Mouse (Mus musculus): ENCODE data around the gene Ldb1. TPM values are rescaled to one million over a fixed set of nuclear protein-coding genes. Genes with fewer than 3 reads are reported as not detected.
A peak's percentile ranks its signal among the peaks of the same experiment; 100 is the strongest.

Gene Ldb1
- polyA plus RNA-seq, 1 experiment from 2014 or later: 50.6 TPM

DNA sequence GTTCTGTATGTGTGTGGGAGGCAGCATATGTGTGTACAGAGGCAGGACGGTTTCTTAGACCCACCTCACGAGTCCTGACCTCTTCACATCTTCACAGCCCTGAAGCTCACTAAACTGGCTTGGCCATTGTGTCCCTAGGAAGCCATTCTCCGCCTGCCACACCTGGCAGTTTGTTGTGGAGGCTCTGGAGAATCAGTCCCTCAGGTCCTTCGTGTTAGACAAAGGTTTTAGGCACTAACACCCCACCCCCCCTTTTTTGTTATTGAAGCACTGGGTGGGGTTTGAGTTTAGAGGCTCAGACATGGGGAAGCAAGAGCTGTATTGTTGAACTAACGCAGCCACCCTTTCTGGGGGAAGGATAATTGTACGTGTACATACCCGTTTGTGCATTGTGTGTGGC lies 28.3 kb upstream of the Ldb1 start:
- WGBS: 86% methylated on average over 7 of the region's 7 CpGs
- Histone ChIP-seq H3K9ac (ENCODE audit: low read depth, low read length) (no peak overlapping the region), H3K4me1 (ENCODE audit: control insufficient read depth, insufficient read depth, low read depth, low read length) (peaks cover 17% of the 10 kb centered on the region), H3K27ac (ENCODE audit: low read depth, low read length) (no peak overlapping the region), H3K36me3 (ENCODE audit: control insufficient read depth, insufficient read depth, low read length) (peaks cover 9% of the 10 kb centered on the region), H3K27me3 (replicated peaks; ENCODE audit: control insufficient read depth, insufficient read depth, low read length) (no peaks in the 10 kb centered on the region), H3K4me2 (ENCODE audit: low read length) (no peak overlapping the region), H3K4me3 (ENCODE audit: low read length) (no peak overlapping the region), H3K9me3 (ENCODE audit: control insufficient read depth, low read length) (no peaks in the 10 kb centered on the region)
- no peak for ATAC-seq

DNA sequence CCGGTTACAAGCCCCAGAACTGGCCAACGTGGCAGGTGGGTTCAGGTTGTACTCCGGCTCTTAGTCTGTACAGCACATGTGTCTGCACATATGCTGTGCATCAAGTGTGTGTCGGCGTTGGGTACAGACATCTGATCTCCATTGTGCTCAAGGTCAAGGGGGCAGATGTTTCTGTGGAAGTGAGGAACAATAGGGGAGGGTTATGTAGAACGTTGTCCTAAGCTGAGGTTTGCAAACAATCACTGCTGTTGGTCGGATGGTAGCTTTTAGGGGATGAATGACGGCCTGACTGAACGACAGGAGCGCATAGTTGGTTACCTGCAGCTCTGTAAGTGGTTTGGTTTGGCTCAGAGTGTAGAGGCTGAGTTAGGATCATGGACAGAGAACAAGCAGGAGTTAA lies 23.0 kb upstream of the Ldb1 start:
- H3K4me3 ChIP-seq (ENCODE audit: low read length): no peak overlapping the region
- ATAC-seq: no peak
- peaks cover 39% of the 10 kb centered on the region for H3K36me3 ChIP-seq (ENCODE audit: control insufficient read depth, insufficient read depth, low read length)
- no peak overlapping the region for H3K27ac ChIP-seq (ENCODE audit: low read depth, low read length)
- 75% methylated on average over 10 of the region's 10 CpGs for WGBS
- H3K9me3 ChIP-seq (ENCODE audit: control insufficient read depth, low read length): no peaks in the 10 kb centered on the region
- no peaks in the 10 kb centered on the region for H3K4me1 ChIP-seq (ENCODE audit: control insufficient read depth, insufficient read depth, low read depth, low read length)
- no peak overlapping the region for H3K9ac ChIP-seq (ENCODE audit: low read depth, low read length)
- H3K27me3 ChIP-seq (replicated peaks; ENCODE audit: control insufficient read depth, insufficient read depth, low read length): no peaks in the 10 kb centered on the region
- H3K4me2 ChIP-seq (ENCODE audit: low read length): no peak overlapping the region

DNA sequence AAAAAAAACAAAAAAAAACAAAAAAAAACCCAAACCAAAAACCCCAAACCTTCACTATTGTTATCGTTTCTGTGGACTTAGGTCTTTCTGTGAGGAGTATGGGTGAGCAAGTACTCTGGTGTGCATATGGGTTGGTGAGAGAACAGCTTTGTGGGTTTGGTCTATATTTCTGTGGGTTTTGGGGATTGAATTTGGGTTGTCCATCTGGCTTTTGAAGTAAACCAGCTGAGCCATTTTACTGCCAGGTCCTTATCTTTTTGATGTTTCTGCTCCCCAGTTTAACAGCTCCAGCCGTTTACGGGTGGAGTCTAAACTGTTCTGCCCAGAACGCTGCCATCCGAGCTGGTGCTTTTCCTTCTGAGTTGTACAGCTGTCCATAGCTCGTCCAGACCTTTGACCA lies 15.8 kb upstream of the Ldb1 start:
- Histone ChIP-seq H3K27ac (ENCODE audit: low read depth, low read length) (no peak overlapping the region), H3K4me2 (ENCODE audit: low read length) (no peak overlapping the region), H3K27me3 (replicated peaks; ENCODE audit: control insufficient read depth, insufficient read depth, low read length) (no peaks in the 10 kb centered on the region), H3K4me1 (ENCODE audit: control insufficient read depth, insufficient read depth, low read depth, low read length) (peaks cover 11% of the 10 kb centered on the region), H3K36me3 (ENCODE audit: control insufficient read depth, insufficient read depth, low read length) (peaks cover 30% of the 10 kb centered on the region), H3K4me3 (ENCODE audit: low read length) (no peak overlapping the region), H3K9me3 (ENCODE audit: control insufficient read depth, low read length) (no peaks in the 10 kb centered on the region), H3K9ac (ENCODE audit: low read depth, low read length) (no peak overlapping the region)
- no peak for ATAC-seq
- WGBS: 83% methylated on average over 6 of the region's 6 CpGs

DNA sequence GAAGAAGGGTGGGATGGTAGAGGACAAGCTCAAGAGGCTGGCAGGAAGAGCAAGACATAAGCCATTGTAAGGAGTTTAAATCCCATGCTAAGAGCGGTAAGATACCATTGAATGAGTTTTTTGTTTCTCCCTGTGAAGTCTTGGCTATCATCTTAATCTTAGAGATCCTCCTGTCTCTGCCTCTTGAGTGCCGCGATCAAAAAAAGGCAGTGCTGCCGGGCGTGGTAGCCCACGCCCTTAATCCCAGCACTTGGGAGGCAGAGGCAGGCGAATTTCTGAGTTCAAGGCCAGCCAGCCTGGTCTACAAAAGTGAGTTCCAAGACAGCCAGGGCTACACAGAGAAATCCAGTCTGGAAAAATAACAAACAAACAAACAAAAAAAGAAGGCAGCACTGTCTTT lies 13.5 kb upstream of the Ldb1 start:
- H3K4me3 ChIP-seq (ENCODE audit: low read length): no peak overlapping the region
- peaks cover 13% of the 10 kb centered on the region for H3K36me3 ChIP-seq (ENCODE audit: control insufficient read depth, insufficient read depth, low read length)
- no peaks in the 10 kb centered on the region for H3K9me3 ChIP-seq (ENCODE audit: control insufficient read depth, low read length)
- H3K27me3 ChIP-seq (replicated peaks; ENCODE audit: control insufficient read depth, insufficient read depth, low read length): no peaks in the 10 kb centered on the region
- peaks cover 14% of the 10 kb centered on the region for H3K4me1 ChIP-seq (ENCODE audit: control insufficient read depth, insufficient read depth, low read depth, low read length)
- H3K4me2 ChIP-seq (ENCODE audit: low read length): no peak overlapping the region
- H3K9ac ChIP-seq (ENCODE audit: low read depth, low read length): no peak overlapping the region
- H3K27ac ChIP-seq (ENCODE audit: low read depth, low read length): no peak overlapping the region
- 97% methylated on average over 7 of the region's 7 CpGs for WGBS
- no peak for ATAC-seq

DNA sequence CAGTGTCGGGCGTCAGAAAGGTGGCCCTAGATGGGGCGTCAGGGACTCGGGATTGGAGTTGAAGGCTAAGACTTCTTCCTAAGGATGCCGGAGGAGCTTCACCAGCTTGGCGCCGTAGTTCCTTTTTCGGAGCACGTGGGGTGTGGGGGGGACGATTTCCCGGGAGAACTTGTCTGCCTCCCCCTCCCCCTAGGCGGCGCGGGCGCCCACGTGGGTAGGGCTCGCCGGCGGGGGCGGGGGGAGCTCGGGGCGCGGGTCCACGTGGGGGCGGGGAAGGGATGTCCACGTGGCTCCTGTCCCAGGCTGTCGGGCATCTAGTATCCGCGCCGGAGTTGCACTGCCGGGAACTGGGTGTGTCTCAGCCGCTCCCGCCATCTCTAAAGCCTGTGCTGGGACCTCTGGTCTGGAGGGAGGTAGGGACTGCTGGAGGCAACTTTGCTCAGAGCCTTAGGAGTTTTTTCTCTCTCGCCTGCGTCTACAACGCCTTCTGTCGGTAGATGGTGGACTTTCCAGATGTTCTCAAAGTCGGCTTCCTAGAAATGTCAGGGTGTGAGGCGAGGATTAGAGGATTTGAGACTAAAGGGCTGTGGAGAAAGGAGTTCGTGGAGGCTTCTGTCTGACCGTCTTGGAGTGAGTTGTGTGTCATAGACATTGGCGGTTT lies 12.1 kb upstream of the Ldb1 start:
- peak; percentile 60 for ATAC-seq
- peak overlapping the region; percentile 85 for H3K4me2 ChIP-seq (ENCODE audit: low read length)
- under 1% methylated on average over 25 of the region's 42 CpGs for WGBS
- peak overlapping the region; percentile 87 for H3K27ac ChIP-seq (ENCODE audit: low read depth, low read length)
- peaks cover under 1% of the 10 kb centered on the region; the same call in 1 of the 2 replicates for H3K36me3 ChIP-seq (ENCODE audit: control insufficient read depth, insufficient read depth, low read length)
- H3K4me1 ChIP-seq (ENCODE audit: control insufficient read depth, insufficient read depth, low read depth, low read length): peaks cover 14% of the 10 kb centered on the region
- H3K4me3 ChIP-seq (ENCODE audit: low read length): peak overlapping the region; percentile 82
- no peaks in the 10 kb centered on the region for H3K27me3 ChIP-seq (replicated peaks; ENCODE audit: control insufficient read depth, insufficient read depth, low read length)
- no peaks in the 10 kb centered on the region for H3K9me3 ChIP-seq (ENCODE audit: control insufficient read depth, low read length)
- H3K9ac ChIP-seq (ENCODE audit: low read depth, low read length): peak overlapping the region; percentile 83

DNA sequence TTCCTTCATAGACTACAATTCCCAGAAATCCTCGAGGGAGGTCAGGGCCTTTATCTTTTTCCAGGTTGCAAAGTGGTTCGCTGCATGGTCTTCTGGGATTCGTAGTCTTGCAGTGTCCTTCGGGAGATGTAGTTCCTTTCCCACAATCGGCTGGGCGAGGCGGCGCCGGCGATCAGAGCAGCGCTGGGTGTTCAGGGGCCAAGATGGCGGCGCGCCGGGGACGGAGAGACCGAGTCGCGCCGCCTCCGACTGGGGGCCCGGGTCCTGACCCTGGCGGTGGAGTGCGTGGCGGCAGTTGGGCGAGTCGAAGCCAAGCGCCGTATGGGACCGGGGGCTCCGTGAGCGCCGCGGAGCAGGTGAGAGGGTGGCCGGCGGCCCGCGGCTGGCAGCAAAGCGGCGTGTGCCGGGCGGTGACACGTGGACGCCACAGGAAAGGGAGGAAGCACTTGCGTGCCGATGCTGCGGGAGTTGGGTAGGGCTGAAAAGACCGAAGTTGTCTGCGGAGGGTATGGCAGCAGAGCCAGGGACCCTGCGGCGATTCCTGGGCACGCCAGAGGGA lies 11.5 kb upstream of the Ldb1 start:
- Histone ChIP-seq H3K9ac (ENCODE audit: low read depth, low read length) (peak overlapping the region; percentile 83), H3K9me3 (ENCODE audit: control insufficient read depth, low read length) (no peaks in the 10 kb centered on the region), H3K4me1 (ENCODE audit: control insufficient read depth, insufficient read depth, low read depth, low read length) (peaks cover 14% of the 10 kb centered on the region), H3K4me3 (ENCODE audit: low read length) (peak overlapping the region; percentile 82), H3K36me3 (ENCODE audit: control insufficient read depth, insufficient read depth, low read length) (no peaks in the 10 kb centered on the region), H3K27ac (ENCODE audit: low read depth, low read length) (peak overlapping the region; percentile 87), H3K27me3 (replicated peaks; ENCODE audit: control insufficient read depth, insufficient read depth, low read length) (no peaks in the 10 kb centered on the region), H3K4me2 (ENCODE audit: low read length) (peak overlapping the region; percentile 85)
- ATAC-seq: peak; percentile 97
- under 1% methylated on average over 52 of the region's 52 CpGs for WGBS

DNA sequence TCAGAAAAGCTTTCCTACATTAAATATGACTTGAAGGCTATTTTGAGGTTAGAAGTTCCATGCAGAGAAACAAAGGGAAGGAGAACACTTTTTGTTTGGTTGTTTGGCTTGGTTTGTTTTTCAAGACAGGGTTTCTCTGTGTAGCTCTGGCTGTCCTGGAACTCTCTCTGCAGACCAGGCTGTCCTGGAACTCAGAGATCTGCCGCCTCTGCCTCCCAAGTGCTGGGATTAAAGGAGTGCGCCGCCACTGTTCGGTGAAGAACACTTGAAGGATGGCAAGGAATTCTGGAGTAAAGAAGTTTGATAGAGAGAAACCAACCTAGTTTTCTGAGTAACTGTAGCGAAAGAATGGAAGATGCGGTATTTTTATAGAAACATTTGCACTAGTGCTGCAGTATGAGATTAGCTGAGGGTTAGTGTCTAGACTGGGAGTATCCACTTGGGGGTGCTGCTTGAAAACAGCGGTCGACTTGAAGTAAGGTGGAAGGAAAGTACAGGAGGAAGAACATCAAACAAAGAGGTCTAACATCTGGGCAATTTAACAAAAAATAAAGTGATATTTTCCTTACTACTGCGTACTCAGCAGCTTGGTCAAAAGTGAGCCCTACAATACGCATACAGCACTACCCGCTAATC lies 10.9 kb upstream of the Ldb1 start:
- ATAC-seq: peak; percentile 86
- peak overlapping the region; percentile 53 for H3K9ac ChIP-seq (ENCODE audit: low read depth, low read length)
- H3K4me1 ChIP-seq (ENCODE audit: control insufficient read depth, insufficient read depth, low read depth, low read length): peaks cover 14% of the 10 kb centered on the region
- no peaks in the 10 kb centered on the region for H3K9me3 ChIP-seq (ENCODE audit: control insufficient read depth, low read length)
- no peaks in the 10 kb centered on the region for H3K36me3 ChIP-seq (ENCODE audit: control insufficient read depth, insufficient read depth, low read length)
- H3K27me3 ChIP-seq (replicated peaks; ENCODE audit: control insufficient read depth, insufficient read depth, low read length): no peaks in the 10 kb centered on the region
- 2% methylated on average over 11 of the region's 11 CpGs for WGBS
- peak overlapping the region; percentile 70 for H3K27ac ChIP-seq (ENCODE audit: low read depth, low read length)
- H3K4me2 ChIP-seq (ENCODE audit: low read length): peak overlapping the region; percentile 62
- peak overlapping the region; percentile 82 for H3K4me3 ChIP-seq (ENCODE audit: low read length)

DNA sequence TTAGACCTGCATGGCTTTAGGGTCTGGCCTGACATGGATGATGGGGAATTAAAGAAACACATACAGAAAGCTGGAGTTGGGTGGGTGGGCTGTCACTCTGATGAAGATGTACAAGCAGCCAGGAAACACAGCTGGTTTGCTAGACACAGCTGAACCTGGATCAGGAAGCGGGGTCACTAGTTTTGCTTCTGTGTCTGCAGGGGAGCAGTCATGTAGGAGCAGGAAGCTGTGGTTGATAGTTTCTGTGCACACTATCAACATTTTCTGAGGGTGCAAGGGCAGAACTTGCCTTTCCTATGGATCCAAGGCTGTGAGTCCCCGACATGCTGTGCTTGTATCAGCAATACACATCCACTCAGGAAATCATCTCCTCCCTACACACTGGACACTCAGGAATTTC lies 5.4 kb upstream of the Ldb1 start:
- Histone ChIP-seq H3K4me2 (ENCODE audit: low read length) (no peak overlapping the region), H3K36me3 (ENCODE audit: control insufficient read depth, insufficient read depth, low read length) (no peaks in the 10 kb centered on the region), H3K27ac (ENCODE audit: low read depth, low read length) (no peak overlapping the region), H3K9me3 (ENCODE audit: control insufficient read depth, low read length) (no peaks in the 10 kb centered on the region), H3K27me3 (replicated peaks; ENCODE audit: control insufficient read depth, insufficient read depth, low read length) (no peaks in the 10 kb centered on the region), H3K4me1 (ENCODE audit: control insufficient read depth, insufficient read depth, low read depth, low read length) (peaks cover 9% of the 10 kb centered on the region), H3K9ac (ENCODE audit: low read depth, low read length) (no peak overlapping the region), H3K4me3 (ENCODE audit: low read length) (no peak overlapping the region)
- WGBS: 90% methylated on average over 2 of the region's 2 CpGs
- no peak for ATAC-seq

DNA sequence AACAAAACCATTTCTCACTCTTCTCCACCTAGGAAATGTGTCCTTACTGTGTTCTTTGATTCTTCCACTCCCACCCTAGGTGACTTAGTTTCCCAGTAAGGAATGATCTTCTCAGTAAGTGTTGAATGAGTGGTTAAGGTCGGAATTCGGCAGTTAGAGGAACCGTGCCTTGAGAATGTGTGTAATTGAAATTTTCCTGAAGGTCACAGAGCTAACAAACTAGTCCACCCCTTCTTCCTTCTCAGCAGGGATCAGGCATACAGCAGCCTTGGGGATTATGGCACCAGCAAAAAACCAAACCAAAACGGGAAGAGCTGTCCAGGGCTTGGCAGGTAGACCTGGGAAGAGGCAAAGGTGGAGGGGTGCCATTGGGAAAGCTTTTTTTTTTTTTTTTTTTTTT lies 4.1 kb upstream of the Ldb1 start:
- no peak for ATAC-seq
- 67% methylated on average over 4 of the region's 4 CpGs for WGBS
- H3K27me3 ChIP-seq (replicated peaks; ENCODE audit: control insufficient read depth, insufficient read depth, low read length): no peaks in the 10 kb centered on the region
- no peak overlapping the region for H3K4me2 ChIP-seq (ENCODE audit: low read length)
- H3K9me3 ChIP-seq (ENCODE audit: control insufficient read depth, low read length): no peaks in the 10 kb centered on the region
- H3K4me3 ChIP-seq (ENCODE audit: low read length): no peak overlapping the region
- no peaks in the 10 kb centered on the region for H3K36me3 ChIP-seq (ENCODE audit: control insufficient read depth, insufficient read depth, low read length)
- H3K9ac ChIP-seq (ENCODE audit: low read depth, low read length): no peak overlapping the region
- peaks cover 11% of the 10 kb centered on the region for H3K4me1 ChIP-seq (ENCODE audit: control insufficient read depth, insufficient read depth, low read depth, low read length)
- H3K27ac ChIP-seq (ENCODE audit: low read depth, low read length): no peak overlapping the region
